Mouse (Mus musculus) heart, embryonic 16.5 days (tissue): ENCODE results near the gene Msl1. TPM values are rescaled to one million over a fixed set of nuclear protein-coding genes. Genes with fewer than 3 reads are reported as not detected.

Source experiments
- ATAC-seq: fragments of 200-750 bp; cut with Nextera tagmentation; replicated peaks from 2 replicates; pipeline ENCODE4 v1.8.0; 2017; ENCODE audit warnings: moderate number of reproducible peaks; ENCODE audit not compliant: insufficient read depth, low FRiP score; ENCODE audit errors: extremely low read depth
- H3K27ac ChIP-seq: fragments of 300-500 bp; sonication (generic); 2 replicates; pipeline ENCODE4 v1.5.1; 2014; ENCODE audit warnings: mild to moderate bottlenecking, low read length, control low read depth, moderate library complexity
- H3K27me3 ChIP-seq: fragments of 300-500 bp; sonication (generic); 2 replicates; pipeline ENCODE4 v1.6.1; 2014; ENCODE audit warnings: low read length, mixed read lengths; ENCODE audit not compliant: control insufficient read depth, insufficient read depth
- H3K36me3 ChIP-seq: fragments of 300-500 bp; sonication (generic); 2 replicates; pipeline ENCODE4 v1.6.1; 2014; ENCODE audit not compliant: control insufficient read depth, insufficient read depth
- H3K4me1 ChIP-seq: fragments of 300-500 bp; sonication (generic); 2 replicates; pipeline ENCODE4 v1.6.1; 2014; ENCODE audit warnings: low read length, mixed read lengths; ENCODE audit not compliant: control insufficient read depth, insufficient read depth
- H3K4me2 ChIP-seq: fragments of 300-500 bp; sonication (generic); 2 replicates; pipeline ENCODE4 v1.6.1; 2014; ENCODE audit warnings: low read depth, mild to moderate bottlenecking, control low read depth, low read length
- H3K4me3 ChIP-seq: fragments of 300-500 bp; sonication (generic); 2 replicates; pipeline ENCODE4 v1.5.1; 2014; ENCODE audit warnings: mild to moderate bottlenecking, control low read depth, low read length
- H3K9ac ChIP-seq: fragments of 300-500 bp; sonication (generic); 2 replicates; pipeline ENCODE4 v1.6.1; 2014; ENCODE audit warnings: low read length, control low read depth
- H3K9me3 ChIP-seq: fragments of 300-500 bp; sonication (generic); replicated peaks from 2 replicates; pipeline ENCODE4 v1.6.1; 2016; ENCODE audit warnings: low read length; ENCODE audit not compliant: control insufficient read depth
- WGBS: fragments of 180-500 bp; shearing (Covaris S2); extraction: QIAGEN DNeasy Blood & Tissue Kit; methylation state at CpG from one replicate; pipeline ENCODE4 v1.1.7; 2014; 5-methylcytosine and 5-hydroxymethylcytosine counted together
- polyA plus RNA-seq: library from polyadenylated mRNA; unstranded; fragments of >200 nt; fragmentation: Nextera tagmentation; extraction: Ambion mirVana; gene quantifications from 2 replicates; pipeline ENCODE4 v1.2.1, GENCODE M21; 2015

The Msl1 gene
- polyA plus RNA-seq, 1 experiment from 2014 or later: 15.2 TPM

GRCm38 (mm10) chr11:98784139-98784538 lies 11.2 kb upstream of the Msl1 start:
- Histone ChIP-seq H3K36me3 (no peaks in the 10 kb centered on the region), H3K4me1 (peaks cover 67% of the 10 kb centered on the region), H3K4me2 (no peak overlapping the region), H3K4me3 (no peak overlapping the region), H3K27me3 (no peaks in the 10 kb centered on the region), H3K27ac (peak overlapping the region; percentile 99), H3K9ac (peak overlapping the region; percentile 41), H3K9me3 (no peaks in the 10 kb centered on the region)
- ATAC-seq: no peak
- WGBS: 67% methylated on average over 4 of the region's 4 CpGs

- Histone ChIP-seq H3K27ac (peak overlapping the region; percentile 99), H3K9ac (peak overlapping the region; percentile 71), H3K4me1 (peaks cover 74% of the 10 kb centered on the region), H3K27me3 (no peaks in the 10 kb centered on the region), H3K4me3 (no peak overlapping the region), H3K9me3 (no peaks in the 10 kb centered on the region), H3K4me2 (peak overlapping the region; percentile 65), H3K36me3 (no peaks in the 10 kb centered on the region)
- WGBS: 43% methylated on average over 10 of the region's 10 CpGs
- no peak for ATAC-seq
Measured at GRCm38 (mm10) chr11:98785214-98785613, 10.1 kb upstream of the Msl1 start.

GRCm38 (mm10) chr11:98785772-98786281 lies 9.5 kb upstream of the Msl1 start:
- Histone ChIP-seq H3K4me1 (peaks cover 74% of the 10 kb centered on the region), H3K36me3 (no peaks in the 10 kb centered on the region), H3K9ac (peak overlapping the region; percentile 71), H3K27me3 (no peaks in the 10 kb centered on the region), H3K4me3 (peak overlapping the region; percentile 26), H3K9me3 (no peaks in the 10 kb centered on the region), H3K27ac (peak overlapping the region; percentile 99), H3K4me2 (peak overlapping the region; percentile 65)
- peak; percentile 28 for ATAC-seq
- 3% methylated on average over 12 of the region's 12 CpGs for WGBS

GRCm38 (mm10) chr11:98786359-98787214 lies 8.7 kb upstream of the Msl1 start:
- Histone ChIP-seq H3K27me3 (no peaks in the 10 kb centered on the region), H3K9ac (peak overlapping the region; percentile 71), H3K4me1 (peaks cover 72% of the 10 kb centered on the region), H3K9me3 (no peaks in the 10 kb centered on the region), H3K27ac (peak overlapping the region; percentile 99), H3K4me2 (peak overlapping the region; percentile 65), H3K36me3 (no peaks in the 10 kb centered on the region), H3K4me3 (peak overlapping the region; percentile 26)
- WGBS: 0% methylated on average over 14 of the region's 15 CpGs
- ATAC-seq: peak; percentile 67

- Histone ChIP-seq H3K9ac (peak overlapping the region; percentile 59), H3K27me3 (no peaks in the 10 kb centered on the region), H3K4me2 (peak overlapping the region; percentile 65), H3K36me3 (no peaks in the 10 kb centered on the region), H3K4me3 (no peak overlapping the region; the same call in 1 of the 2 replicates), H3K4me1 (peaks cover 65% of the 10 kb centered on the region), H3K27ac (peak overlapping the region; percentile 99), H3K9me3 (no peaks in the 10 kb centered on the region)
- WGBS: 22% methylated on average over 7 of the region's 7 CpGs
- ATAC-seq: no peak
Measured at GRCm38 (mm10) chr11:98787229-98787628, 8.1 kb upstream of the Msl1 start.

DNA sequence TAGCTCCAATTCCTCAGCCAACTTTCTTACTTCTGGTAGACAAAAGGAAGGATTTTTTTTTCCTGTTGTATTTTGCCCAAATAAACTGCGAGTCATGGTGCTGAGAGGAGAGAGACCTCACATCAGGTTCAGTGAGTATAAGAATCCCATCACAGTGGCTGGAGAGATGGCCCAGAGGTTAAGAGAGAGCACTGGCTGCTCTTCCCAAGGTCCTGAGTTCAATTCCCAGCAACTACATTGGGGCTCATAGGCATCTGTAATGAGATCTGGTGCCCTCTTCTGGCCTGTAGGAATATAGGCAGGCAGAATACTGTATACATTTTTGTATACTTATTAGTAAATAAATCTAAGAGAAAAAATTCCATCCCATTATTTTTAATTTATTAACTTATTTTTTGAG lies 7.6 kb upstream of the Msl1 start:
- Histone ChIP-seq H3K4me2 (peak overlapping the region; percentile 65), H3K27me3 (no peaks in the 10 kb centered on the region), H3K27ac (peak overlapping the region; percentile 99), H3K9me3 (no peaks in the 10 kb centered on the region), H3K9ac (peak overlapping the region; percentile 59; the same call in 1 of the 2 replicates), H3K4me1 (peaks cover 61% of the 10 kb centered on the region), H3K4me3 (no peak overlapping the region), H3K36me3 (no peaks in the 10 kb centered on the region)
- WGBS: 82% methylated on average over 1 of the region's 1 CpGs
- no peak for ATAC-seq

GRCm38 (mm10) chr11:98788139-98788538 lies 7.2 kb upstream of the Msl1 start:
- 88% methylated on average over 5 of the region's 5 CpGs for WGBS
- peaks cover 56% of the 10 kb centered on the region for H3K4me1 ChIP-seq
- H3K27me3 ChIP-seq: no peaks in the 10 kb centered on the region
- peak overlapping the region; percentile 87 for H3K27ac ChIP-seq
- H3K4me2 ChIP-seq: peak overlapping the region; percentile 97; the same call in 1 of the 2 replicates
- no peaks in the 10 kb centered on the region for H3K9me3 ChIP-seq
- ATAC-seq: no peak
- H3K9ac ChIP-seq: peak overlapping the region; percentile 54
- no peaks in the 10 kb centered on the region for H3K36me3 ChIP-seq
- H3K4me3 ChIP-seq: no peak overlapping the region

- WGBS: 8% methylated on average over 18 of the region's 18 CpGs
- Histone ChIP-seq H3K27me3 (no peaks in the 10 kb centered on the region), H3K9me3 (no peaks in the 10 kb centered on the region), H3K36me3 (no peaks in the 10 kb centered on the region), H3K4me2 (peak overlapping the region; percentile 97), H3K9ac (peak overlapping the region; percentile 71), H3K4me1 (peaks cover 53% of the 10 kb centered on the region), H3K27ac (peak overlapping the region; percentile 87), H3K4me3 (peak overlapping the region; percentile 67)
- ATAC-seq: peak; percentile 64
Measured at GRCm38 (mm10) chr11:98788550-98789218, 6.6 kb upstream of the Msl1 start.
